Mouse (Mus musculus): Measurements from ENCODE around the gene Calcb. TPM values are rescaled to one million over a fixed set of nuclear protein-coding genes. Genes with fewer than 3 reads are reported as not detected.

Calcb gene
- total and polyA plus RNA-seq, 2 experiments from 2014 or later, result not detected

DNA sequence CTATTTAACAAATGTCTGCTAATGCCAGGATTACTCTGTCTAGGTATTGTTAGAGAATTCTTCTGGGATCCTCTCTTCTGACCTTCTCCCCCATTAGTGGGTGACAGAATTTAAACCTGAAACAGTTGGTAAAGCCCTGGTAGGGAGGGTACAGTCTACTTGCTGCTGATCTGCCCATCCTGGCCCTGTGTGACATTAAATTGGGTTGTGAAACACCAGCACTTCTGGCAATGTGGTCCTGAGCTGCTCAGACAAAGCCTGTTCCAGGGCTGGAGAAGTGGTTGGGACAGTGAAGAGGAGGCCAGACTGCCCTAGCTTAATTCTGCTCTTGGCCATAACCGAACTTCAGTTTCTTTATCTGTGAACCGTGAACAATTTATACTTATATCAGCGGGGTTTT lies 52.1 kb downstream of the Calcb start:
- no peak for ATAC-seq
- H3K4me3 ChIP-seq (ENCODE audit: low read depth, low read length), result no peak overlapping the region
- no peaks in the 10 kb centered on the region for H3K9me3 ChIP-seq (ENCODE audit: low read length)
- no peak overlapping the region for H3K9ac ChIP-seq
- H3K27ac ChIP-seq (ENCODE audit: low read depth, low read length), result no peak overlapping the region
- no peak for DNase-seq
- no peaks in the 10 kb centered on the region for H3K27me3 ChIP-seq (ENCODE audit: insufficient read depth, low read length)
- TF ChIP-seq CTCF (IDR thresholded peaks at IDR 0.05; ENCODE audit: low read depth), result no peak
- no peak overlapping the region for H3K4me2 ChIP-seq (ENCODE audit: low read depth)
- no peaks in the 10 kb centered on the region for H3K36me3 ChIP-seq (ENCODE audit: insufficient read depth)
- WGBS, result 90% methylated on average over 3 of the region's 3 CpGs
- no peaks in the 10 kb centered on the region for H3K4me1 ChIP-seq (ENCODE audit: insufficient read depth)

DNA sequence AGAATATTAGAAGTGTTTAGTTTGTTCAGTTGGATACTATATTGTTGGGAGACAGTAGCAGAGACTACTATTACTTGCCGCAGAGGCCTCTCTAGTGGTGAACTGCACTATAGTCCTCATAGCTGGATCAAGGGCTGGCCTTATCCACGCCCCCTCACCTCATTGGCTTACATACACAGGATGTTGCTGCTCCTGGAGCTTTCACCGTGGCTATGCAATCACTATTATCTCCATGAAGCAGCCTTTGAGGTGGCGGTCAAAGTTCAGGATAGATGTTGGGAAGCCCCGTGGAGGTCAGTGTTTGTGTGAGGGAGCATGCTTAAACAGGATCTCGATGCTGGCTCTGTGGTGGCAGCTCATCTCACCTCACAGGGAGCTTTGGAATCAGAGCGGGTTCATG lies 53.4 kb downstream of the Calcb start:
- Histone ChIP-seq H3K27ac (ENCODE audit: low read depth, low read length) (no peak overlapping the region), H3K36me3 (ENCODE audit: insufficient read depth) (no peaks in the 10 kb centered on the region), H3K4me1 (ENCODE audit: insufficient read depth) (no peaks in the 10 kb centered on the region), H3K27me3 (ENCODE audit: insufficient read depth, low read length) (no peaks in the 10 kb centered on the region), H3K4me3 (ENCODE audit: low read depth, low read length) (no peak overlapping the region), H3K9me3 (ENCODE audit: low read length) (no peaks in the 10 kb centered on the region), H3K4me2 (ENCODE audit: low read depth) (no peak overlapping the region), H3K9ac (no peak overlapping the region)
- no peak for TF ChIP-seq CTCF (IDR thresholded peaks at IDR 0.05; ENCODE audit: low read depth)
- no peak for ATAC-seq
- 85% methylated on average over 7 of the region's 7 CpGs for WGBS
- DNase-seq, result no peak

Other genes starting within 250 kb of the Calcb start
- gene Cyp2r1, start 155.7 kb upstream of the Calcb start, total RNA-seq (2014; rRNA removed), result 1.6 and 1.8 TPM in 2 replicates
- gene Cyp2r1, start 155.7 kb upstream of the Calcb start, polyA plus RNA-seq (2015; fragmentation: Nextera tagmentation; extraction: Ambion mirVana), result 1.1 and 1.3 TPM in 2 replicates
- 4.7 and 8.0 TPM in 2 replicates for gene Calca, start 82.3 kb upstream of the Calcb start, total RNA-seq (2014; rRNA removed)
- 3.0 and 4.0 TPM in 2 replicates for gene Calca, start 82.3 kb upstream of the Calcb start, polyA plus RNA-seq (2015; fragmentation: Nextera tagmentation; extraction: Ambion mirVana)
- 1.8 and 2.2 TPM in 2 replicates for gene Insc, start 25.1 kb downstream of the Calcb start, total RNA-seq (2014; rRNA removed)
- 1.8 TPM in 2 replicates for gene Insc, start 25.1 kb downstream of the Calcb start, polyA plus RNA-seq (2015; fragmentation: Nextera tagmentation; extraction: Ambion mirVana)